In the genomic region with DNA sequence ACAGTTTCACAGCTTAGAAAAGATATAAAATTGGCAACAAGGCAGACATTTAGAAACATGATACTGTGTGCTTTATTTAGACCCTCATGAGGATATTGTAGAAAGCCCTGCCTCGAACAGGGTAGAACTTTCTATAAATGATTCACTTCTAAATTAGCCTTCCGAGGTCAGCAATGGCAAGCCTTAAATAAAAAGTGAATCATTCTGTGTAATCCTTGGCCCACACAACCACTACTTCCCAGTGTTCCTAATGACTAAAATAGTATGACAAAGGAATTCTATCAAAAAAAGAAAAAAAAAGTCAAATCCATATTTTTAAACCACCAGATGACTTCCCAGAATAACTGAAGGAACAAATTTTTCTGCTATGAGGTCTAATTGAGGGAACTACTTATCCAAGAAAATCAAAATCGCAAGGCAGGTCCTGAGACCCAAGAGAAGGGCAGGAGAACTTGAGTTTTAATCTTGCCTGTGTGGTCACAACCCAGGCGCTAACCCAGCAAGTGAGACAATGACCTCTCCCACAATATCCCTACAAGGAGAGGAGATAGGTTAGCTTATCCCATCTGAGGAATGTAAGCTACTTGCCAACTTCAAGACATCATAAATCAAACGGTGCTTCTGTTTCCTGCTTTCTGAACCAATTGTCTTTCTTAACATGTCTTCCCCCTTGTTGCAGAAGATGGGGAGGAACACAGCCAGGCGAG, we compare ENCODE assay signal across 10 mouse cellular contexts. TPM values are rescaled to one million over a fixed set of nuclear protein-coding genes. Genes with fewer than 3 reads are reported as not detected.
DNase-seq lines count a peak whose midpoint lies in the region; ATAC-seq and TF ChIP-seq lines count a peak whose summit lies in the region.
"Had no signal": no experiment of that assay in that cellular context is flagged by ENCODE, and none has a peak within 500 bp of the region (broad histone marks: within the 10 kb centered on the region; RNA-seq: fewer than 3 reads in every experiment).

No protein-coding gene starts in this region.

- no peak for ATAC-seq in heart, embryonic 11.5 days (replicated peaks; ENCODE audit: insufficient number of reproducible peaks, low FRiP score, low TSS enrichment)
- no peak for ATAC-seq in stomach, embryonic 16.5 days (ENCODE audit: insufficient read depth, low FRiP score)
- no peak for ATAC-seq in stomach, postnatal 0 days (ENCODE audit: low FRiP score, low TSS enrichment)
- peak; percentile 6; the same call in 1 of the 2 replicates for ATAC-seq in heart, embryonic 16.5 days (replicated peaks; ENCODE audit: extremely low read depth, insufficient read depth, low FRiP score)

- no peaks in the 10 kb centered on the region for H3K9me3 ChIP-seq in heart, embryonic 10.5 days
- H3K9me3 ChIP-seq in heart, embryonic 11.5 days (replicated peaks; ENCODE audit: control insufficient read depth, low read length), result no peaks in the 10 kb centered on the region
- H3K9me3 ChIP-seq in stomach, embryonic 16.5 days (replicated peaks; ENCODE audit: control insufficient read depth, low read length), result no peaks in the 10 kb centered on the region
- no peaks in the 10 kb centered on the region for H3K9me3 ChIP-seq in stomach, postnatal 0 days (ENCODE audit: control insufficient read depth, low read length)
- H3K9me3 ChIP-seq in heart, embryonic 16.5 days (replicated peaks; ENCODE audit: control insufficient read depth, low read length), result no peaks in the 10 kb centered on the region
- H3K9me3 ChIP-seq: hindbrain, embryonic 10.5 days had no signal

- no peak for TF ChIP-seq EP300 in stomach, postnatal 0 days (optimal IDR thresholded peaks at IDR 0.05)

- 62% methylated on average over 6 of the region's 6 CpGs for WGBS in heart, embryonic 10.5 days
- WGBS in heart, embryonic 11.5 days (ENCODE audit: insufficient replicate concordance), result 56% methylated on average over 6 of the region's 6 CpGs
- WGBS in stomach, embryonic 16.5 days, result 49% methylated on average over 6 of the region's 6 CpGs
- WGBS in stomach, postnatal 0 days, result 49% methylated on average over 6 of the region's 6 CpGs
- 33% methylated on average over 6 of the region's 6 CpGs for WGBS in heart, embryonic 16.5 days

- peak overlapping the region; percentile 90; the same call in 1 of the 2 replicates for H3K27ac ChIP-seq in heart, embryonic 10.5 days
- no peak overlapping the region for H3K27ac ChIP-seq in heart, embryonic 11.5 days (ENCODE audit: low read depth, low read length)
- 0 out of 2 replicates have a peak overlapping the region, but pooled peaks have one; percentile 21 for H3K27ac ChIP-seq in stomach, embryonic 16.5 days (ENCODE audit: low read length)
- no peak overlapping the region for H3K27ac ChIP-seq in stomach, postnatal 0 days (replicated peaks)
- peak overlapping the region; percentile 98 for H3K27ac ChIP-seq in heart, embryonic 16.5 days (ENCODE audit: low read length)
- H3K27ac ChIP-seq: hindbrain, embryonic 10.5 days had no signal

- no peak overlapping the region for H3K9ac ChIP-seq in heart, embryonic 11.5 days (ENCODE audit: low read depth, low read length)
- H3K9ac ChIP-seq in stomach, embryonic 16.5 days (ENCODE audit: low read length), result no peak overlapping the region
- no peak overlapping the region for H3K9ac ChIP-seq in stomach, postnatal 0 days (ENCODE audit: low read length)
- no peak overlapping the region for H3K9ac ChIP-seq in heart, embryonic 16.5 days (ENCODE audit: low read length)

- H3K27me3 ChIP-seq in heart, embryonic 10.5 days (ENCODE audit: insufficient read depth, poor library complexity, severe bottlenecking), result no peaks in the 10 kb centered on the region
- no peaks in the 10 kb centered on the region for H3K27me3 ChIP-seq in heart, embryonic 11.5 days (ENCODE audit: control insufficient read depth, insufficient read depth, low read length)
- no peaks in the 10 kb centered on the region for H3K27me3 ChIP-seq in stomach, embryonic 16.5 days (ENCODE audit: control insufficient read depth, insufficient read depth, low read length)
- no peaks in the 10 kb centered on the region for H3K27me3 ChIP-seq in stomach, postnatal 0 days (ENCODE audit: control insufficient read depth, insufficient read depth, low read length)
- H3K27me3 ChIP-seq in heart, embryonic 16.5 days (ENCODE audit: control insufficient read depth, insufficient read depth, low read length), result no peaks in the 10 kb centered on the region

- no peak overlapping the region for H3K4me3 ChIP-seq in heart, embryonic 10.5 days
- H3K4me3 ChIP-seq in heart, embryonic 11.5 days (ENCODE audit: low read depth, low read length), result no peak overlapping the region
- no peak overlapping the region for H3K4me3 ChIP-seq in stomach, embryonic 16.5 days (replicated peaks; ENCODE audit: low read length)
- H3K4me3 ChIP-seq in stomach, postnatal 0 days (ENCODE audit: low read depth, low read length), result no peak overlapping the region
- no peak overlapping the region for H3K4me3 ChIP-seq in heart, embryonic 16.5 days (ENCODE audit: low read length)
- H3K4me3 ChIP-seq: hindbrain, embryonic 10.5 days had no signal

- no peak for TF ChIP-seq CTCF in stomach, postnatal 0 days (IDR thresholded peaks at IDR 0.05; ENCODE audit: low read depth)

- no peak overlapping the region for H3K4me2 ChIP-seq in heart, embryonic 11.5 days
- no peak overlapping the region for H3K4me2 ChIP-seq in stomach, embryonic 16.5 days (ENCODE audit: low read depth, low read length)
- H3K4me2 ChIP-seq in stomach, postnatal 0 days (replicated peaks; ENCODE audit: low read depth), result no peak overlapping the region
- no peak overlapping the region for H3K4me2 ChIP-seq in heart, embryonic 16.5 days (ENCODE audit: low read depth, low read length)

- peak; percentile 58 for DNase-seq in heart, embryonic 10.5 days (ENCODE audit: low spot score)
- no peak for DNase-seq in stomach, postnatal 0 days (ENCODE audit: low spot score)
- no peak for DNase-seq in cerebellum, postnatal 10 days
- DNase-seq in right cerebral cortex, postnatal 36 days (ENCODE audit: low spot score in 2 of 2), result no peak
- DNase-seq: left cerebral cortex, postnatal 4 days; thymus, adult 2 months had no signal

- H3K4me1 ChIP-seq in heart, embryonic 10.5 days, result peaks cover 42% of the 10 kb centered on the region
- H3K4me1 ChIP-seq in heart, embryonic 11.5 days (ENCODE audit: control insufficient read depth, insufficient read depth, low read length), result peaks cover 14% of the 10 kb centered on the region
- peaks cover 8% of the 10 kb centered on the region; the same call in 1 of the 2 replicates for H3K4me1 ChIP-seq in stomach, embryonic 16.5 days (ENCODE audit: control insufficient read depth, insufficient read depth, low read length)
- H3K4me1 ChIP-seq in stomach, postnatal 0 days (replicated peaks; ENCODE audit: control insufficient read depth, insufficient read depth), result no peaks in the 10 kb centered on the region; the same call in none of the 2 replicates
- peaks cover 35% of the 10 kb centered on the region for H3K4me1 ChIP-seq in heart, embryonic 16.5 days (ENCODE audit: control insufficient read depth, insufficient read depth, low read length)

- H3K36me3 ChIP-seq in heart, embryonic 10.5 days, result no peaks in the 10 kb centered on the region
- H3K36me3 ChIP-seq in heart, embryonic 11.5 days (ENCODE audit: control insufficient read depth, insufficient read depth, low read length), result no peaks in the 10 kb centered on the region
- no peaks in the 10 kb centered on the region for H3K36me3 ChIP-seq in stomach, embryonic 16.5 days (ENCODE audit: control insufficient read depth, insufficient read depth, low read length)
- H3K36me3 ChIP-seq in stomach, postnatal 0 days (ENCODE audit: control insufficient read depth, insufficient read depth, low read length), result no peaks in the 10 kb centered on the region
- no peaks in the 10 kb centered on the region for H3K36me3 ChIP-seq in heart, embryonic 16.5 days (ENCODE audit: control insufficient read depth, insufficient read depth)
- H3K36me3 ChIP-seq: hindbrain, embryonic 10.5 days had no signal

RNA-seq across cellular contexts. Expression of gene Gipc2, which starts 22.9 kb away (rescaled TPM):
- 4.2 and 10.8 TPM in 2 replicates for polyA plus RNA-seq in heart, embryonic 10.5 days (2016; fragmentation: Nextera tagmentation; extraction: Ambion mirVana)
- 3.8 and 4.4 TPM in 2 replicates for polyA plus RNA-seq in heart, embryonic 11.5 days (2014; fragmentation: Nextera tagmentation; extraction: Ambion mirVana)
- polyA plus RNA-seq in stomach, embryonic 16.5 days (2015; fragmentation: Nextera tagmentation; extraction: Ambion mirVana), result 56.1 and 59.9 TPM in 2 replicates
- polyA plus RNA-seq in stomach, postnatal 0 days (2015; fragmentation: Nextera tagmentation; extraction: Ambion mirVana), result 76.1 and 82.5 TPM in 2 replicates
- 5.7 and 6.4 TPM in 2 replicates for polyA plus RNA-seq in heart, embryonic 16.5 days (2015; fragmentation: Nextera tagmentation; extraction: Ambion mirVana)

Comparison
In these comparisons a context has a peak if more than half of its experiments do, and no peak if none do; other contexts are left out.
1. H3K27ac ChIP-seq: peak in heart, embryonic 10.5 days (single experiment), stomach, embryonic 16.5 days (single experiment) and heart, embryonic 16.5 days (single experiment); none in heart, embryonic 11.5 days (single experiment) and stomach, postnatal 0 days (single experiment).